Mouse (Mus musculus) G1E (cell line): ENCODE results near the gene Gm5849. TPM values are rescaled to one million over a fixed set of nuclear protein-coding genes. Genes with fewer than 3 reads are reported as not detected.
"Not testable (repeated sequence)": the region's sequence is repeated elsewhere in the genome, so short reads cannot be mapped to it uniquely, and the experiment has no call there.

Source experiments
- ATAC-seq: 2 replicates; pipeline ENCODE4 v1.8.0; 2016; ENCODE audit warnings: mild to moderate bottlenecking; ENCODE audit not compliant: insufficient number of reproducible peaks, poor library complexity, low FRiP score, severe bottlenecking; ENCODE audit errors: extremely low read depth
- DNase-seq: peaks from one replicate; pipeline ENCODE4 v3.0.0; 2012; ENCODE audit warnings: low spot score
- H3K27me3 ChIP-seq: 2 replicates; pipeline ENCODE4 v1.6.1; 2012; ENCODE audit warnings: mild to moderate bottlenecking, low read length, inconsistent platforms; ENCODE audit not compliant: insufficient read depth
- H3K36me3 ChIP-seq: replicated peaks from 2 replicates; pipeline ENCODE3; 2012; ENCODE audit warnings: mild to moderate bottlenecking, inconsistent platforms
- H3K4me1 ChIP-seq: 2 replicates; pipeline ENCODE4 v1.6.1; 2012; ENCODE audit warnings: low read depth, low read length, inconsistent platforms, mixed read lengths; ENCODE audit not compliant: insufficient read depth
- H3K4me3 ChIP-seq: 2 replicates; pipeline ENCODE4 v1.5.1; 2012; ENCODE audit warnings: low read depth, mild to moderate bottlenecking, inconsistent platforms, low read length, moderate library complexity, mixed read lengths
- H3K9me3 ChIP-seq: replicated peaks from 2 replicates; pipeline ENCODE4 v1.6.1; 2012; ENCODE audit warnings: inconsistent platforms
- CTCF ChIP-seq: IDR thresholded peaks from 2 replicates; pipeline ENCODE4 v1.5.1; 2012; ENCODE audit warnings: low read depth, low read length, inconsistent platforms, mixed read lengths
- GATA1 ChIP-seq: IDR thresholded peaks from 2 replicates; pipeline ENCODE4 v1.6.1; 2012; ENCODE audit warnings: borderline replicate concordance, low read length, inconsistent platforms, mixed read lengths
- GATA2 ChIP-seq: IDR thresholded peaks from 2 replicates; pipeline ENCODE4 v1.6.1; 2012; ENCODE audit warnings: low read depth, low read length, inconsistent platforms, borderline replicate concordance
- POLR2AphosphoS5 ChIP-seq: IDR thresholded peaks from 2 replicates; pipeline ENCODE4 v1.6.1; 2012; ENCODE audit warnings: low read depth, low read length, inconsistent platforms; ENCODE audit not compliant: insufficient replicate concordance
- TAL1 ChIP-seq: conservative IDR thresholded peaks from 2 replicates; pipeline ENCODE4 v1.6.1; 2012; ENCODE audit warnings: low read depth, low read length, inconsistent platforms, mixed read lengths
- polyA plus RNA-seq: library from polyadenylated mRNA; stranded (reverse); fragments of >175 nt; gene quantifications from 2 replicates; pipeline ENCODE4 v1.2.3, GENCODE M21; 2012
- total RNA-seq, 2 experiments: library from RNA; stranded (forward) in 1 of 2; stranded (reverse) in 1 of 2; fragments of 200-1000 nt in 1 of 2; fragments of >200 nt in 1 of 2; fragmentation: Nextera tagmentation in 1 of 2; gene quantifications; 2 replicates each; pipeline ENCODE4 v1.2.3; 2014 to 2017

The Gm5849 gene
- total RNA-seq (2014; fragmentation: Nextera tagmentation) (not detected in 2 replicates), total RNA-seq (2017) (not detected in 2 replicates), polyA plus RNA-seq (not detected in 2 replicates)

GRCm38 (mm10) chr3:90777776-90778175 is at the start of gene Gm5849:
Gene Gm5849, minus strand, starts transcription at chr3:90777876.
- H3K9me3 ChIP-seq, DNase-seq, H3K4me1 ChIP-seq, H3K4me3 ChIP-seq, H3K36me3 ChIP-seq, H3K27me3 ChIP-seq, ATAC-seq: not testable (repeated sequence)

GRCm38 (mm10) chr3:90749658-90750057 is 28.0 kb downstream of the Gm5849 start:
- Histone ChIP-seq H3K36me3 (no peaks in the 10 kb centered on the region), H3K27me3 (no peaks in the 10 kb centered on the region), H3K4me1 (no peaks in the 10 kb centered on the region), H3K9me3 (no peaks in the 10 kb centered on the region), H3K4me3 (no peak overlapping the region)
- DNase-seq (no peak), ATAC-seq (no peak)
- TF ChIP-seq GATA1 (no peak), CTCF (no peak)

GRCm38 (mm10) chr3:90726606-90727005 is 51.1 kb downstream of the Gm5849 start, which contains the start of gene Pglyrp4:
Gene Pglyrp4, plus strand, starts transcription at chr3:90726906.
- Histone ChIP-seq H3K36me3 (no peaks in the 10 kb centered on the region), H3K4me1 (no peaks in the 10 kb centered on the region), H3K27me3 (0 out of 2 replicates have a peak, but pooled peaks cover 5% of the 10 kb centered on the region), H3K9me3 (no peaks in the 10 kb centered on the region), H3K4me3 (no peak within 1 kb of the TSS)
- DNase-seq (no peak), ATAC-seq (no peak)
- TF ChIP-seq TAL1 (no peak), CTCF (no peak), POLR2AphosphoS5 (no peak), GATA1 (no peak), GATA2 (no peak)

Other genes with a start within 250 kb of the Gm5849 start
- gene S100a16, start 240.6 kb downstream of the Gm5849 start, total RNA-seq (2014; fragmentation: Nextera tagmentation) = not detected in 2 replicates
- not detected in 2 replicates for gene S100a16, start 240.6 kb downstream of the Gm5849 start, total RNA-seq (2017)
- not detected in 2 replicates for gene S100a16, start 240.6 kb downstream of the Gm5849 start, polyA plus RNA-seq
- gene S100a3, start 217.3 kb downstream of the Gm5849 start, total RNA-seq (2014; fragmentation: Nextera tagmentation) = not detected in 2 replicates
- 0.12 and 0.22 TPM in 2 replicates for gene S100a3, start 217.3 kb downstream of the Gm5849 start, total RNA-seq (2017)
- gene S100a3, start 217.3 kb downstream of the Gm5849 start, polyA plus RNA-seq = not detected in 2 replicates
- not detected in 2 replicates for gene S100a2, start 187.6 kb downstream of the Gm5849 start, total RNA-seq (2014; fragmentation: Nextera tagmentation)
- not detected in 2 replicates for gene S100a2, start 187.6 kb downstream of the Gm5849 start, total RNA-seq (2017)
- gene S100a2, start 187.6 kb downstream of the Gm5849 start, polyA plus RNA-seq = not detected in 2 replicates
- not detected in 2 replicates for gene Gm42674, start 176.0 kb downstream of the Gm5849 start, total RNA-seq (2014; fragmentation: Nextera tagmentation)
- gene Gm42674, start 176.0 kb downstream of the Gm5849 start, total RNA-seq (2017) = not detected in 2 replicates
- gene Gm42674, start 176.0 kb downstream of the Gm5849 start, polyA plus RNA-seq = not detected in 2 replicates
- not detected in 2 replicates for gene S100a4, start 174.1 kb downstream of the Gm5849 start, total RNA-seq (2014; fragmentation: Nextera tagmentation)
- gene S100a4, start 174.1 kb downstream of the Gm5849 start, total RNA-seq (2017) = 0.64 TPM in 1 of 2 replicates, not detected in the other
- not detected in 2 replicates for gene S100a4, start 174.1 kb downstream of the Gm5849 start, polyA plus RNA-seq
- gene S100a5, start 169.4 kb downstream of the Gm5849 start, total RNA-seq (2014; fragmentation: Nextera tagmentation) = not detected in 2 replicates
- not detected in 2 replicates for gene S100a5, start 169.4 kb downstream of the Gm5849 start, total RNA-seq (2017)
- gene S100a5, start 169.4 kb downstream of the Gm5849 start, polyA plus RNA-seq = not detected in 2 replicates
- gene S100a6, start 165.0 kb downstream of the Gm5849 start, total RNA-seq (2014; fragmentation: Nextera tagmentation) = not detected in 2 replicates
- gene S100a6, start 165.0 kb downstream of the Gm5849 start, total RNA-seq (2017) = 0.35 TPM in 1 of 2 replicates, not detected in the other
- gene S100a6, start 165.0 kb downstream of the Gm5849 start, polyA plus RNA-seq = not detected in 2 replicates
- gene S100a7a, start 123.9 kb downstream of the Gm5849 start, total RNA-seq (2014; fragmentation: Nextera tagmentation) = not detected in 2 replicates
- gene S100a7a, start 123.9 kb downstream of the Gm5849 start, total RNA-seq (2017) = not detected in 2 replicates
- gene S100a7a, start 123.9 kb downstream of the Gm5849 start, polyA plus RNA-seq = not detected in 2 replicates
- gene S100a8, start 108.9 kb downstream of the Gm5849 start, total RNA-seq (2014; fragmentation: Nextera tagmentation) = 2.4 TPM in 1 of 2 replicates, not detected in the other
- not detected in 2 replicates for gene S100a8, start 108.9 kb downstream of the Gm5849 start, total RNA-seq (2017)
- gene S100a8, start 108.9 kb downstream of the Gm5849 start, polyA plus RNA-seq = not detected in 2 replicates
- gene S100a9, start 82.2 kb downstream of the Gm5849 start, total RNA-seq (2014; fragmentation: Nextera tagmentation) = not detected in 2 replicates
- 0.41 TPM in 1 of 2 replicates, not detected in the other for gene S100a9, start 82.2 kb downstream of the Gm5849 start, total RNA-seq (2017)
- 0.20 TPM in 1 of 2 replicates, not detected in the other for gene S100a9, start 82.2 kb downstream of the Gm5849 start, polyA plus RNA-seq
- gene Pglyrp4, start 51.0 kb downstream of the Gm5849 start, total RNA-seq (2014; fragmentation: Nextera tagmentation) = not detected in 2 replicates
- gene Pglyrp4, start 51.0 kb downstream of the Gm5849 start, total RNA-seq (2017) = 0.12 TPM in 1 of 2 replicates, not detected in the other
- gene Pglyrp4, start 51.0 kb downstream of the Gm5849 start, polyA plus RNA-seq = not detected in 2 replicates